Mouse (Mus musculus): ENCODE data around the gene Pgp.

DNA sequence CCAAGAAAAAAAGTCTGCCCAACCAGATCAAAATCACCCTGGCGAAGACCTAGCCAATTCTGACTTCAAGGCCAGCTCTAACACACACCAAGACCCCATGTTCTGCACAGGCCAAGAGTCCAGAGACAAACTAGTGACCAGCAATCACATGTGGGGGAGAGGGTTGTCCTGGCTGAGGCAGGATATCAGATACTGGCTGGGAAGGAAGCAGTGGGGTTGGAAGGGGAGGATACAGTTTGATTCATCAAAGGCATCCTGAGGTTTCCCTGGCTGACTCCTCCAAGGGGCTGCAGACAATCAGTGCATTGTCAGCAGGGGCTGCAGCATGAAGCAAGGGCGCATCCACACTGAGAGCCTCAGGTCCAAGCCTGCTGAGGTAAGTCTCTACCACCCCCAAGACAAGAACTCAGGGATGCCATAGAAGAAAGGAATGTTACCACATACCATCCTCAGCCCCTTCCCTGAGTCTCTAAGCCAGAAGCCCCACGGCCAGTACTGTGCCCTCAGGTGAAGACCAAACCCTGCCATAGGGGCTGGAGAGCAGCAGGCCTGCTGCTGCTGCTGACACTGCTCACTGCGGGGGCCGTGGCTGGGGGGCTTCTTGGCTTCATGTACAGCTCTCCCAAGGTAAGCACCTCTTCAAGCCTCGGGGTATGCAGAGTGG lies 3.6 kb downstream of the Pgp start, which contains the start of gene Bricd5:
- TF ChIP-seq POLR2A (IDR thresholded peaks at IDR 0.05; ENCODE audit: insufficient read depth, low read depth, low read length) (no peak), EP300 (IDR thresholded peaks at IDR 0.05; ENCODE audit: insufficient read depth, low read depth, low read length) (no peak)

All from heart, adult 2 months (tissue).